Mouse (Mus musculus) myocyte (in vitro differentiated cells): Measurements from ENCODE around the gene Lpo.

Experiments
- CEBPB ChIP-seq: IDR thresholded peaks from 2 replicates; pipeline ENCODE4 v1.6.1; 2011; ENCODE audit warnings: mild to moderate bottlenecking, moderate library complexity; ENCODE audit not compliant: poor library complexity, insufficient read depth, severe bottlenecking
- E2F4 ChIP-seq: IDR thresholded peaks from one replicate; pipeline ENCODE4 v1.6.1; 2011; ENCODE audit warnings: mild to moderate bottlenecking, control low read depth, moderate library complexity; ENCODE audit not compliant: insufficient read depth
- MAX ChIP-seq: IDR thresholded peaks from one replicate; pipeline ENCODE4 v1.6.1; 2011; ENCODE audit warnings: low read depth, mild to moderate bottlenecking, control low read depth
- MYOD1 ChIP-seq, 3 experiments: IDR thresholded peaks; one replicate each; pipeline ENCODE4 v1.6.1; 2011; ENCODE audit warnings: control low read depth in 2 of 3, low read depth in 2 of 3, mild to moderate bottlenecking in 2 of 3, moderate library complexity in 1 of 3; ENCODE audit not compliant: insufficient read length in 2 of 3, control insufficient read depth in 1 of 3
- MYOG ChIP-seq, 3 experiments: IDR thresholded peaks; one replicate each; pipeline ENCODE4 v1.6.1; 2011; ENCODE audit warnings: control low read depth in 2 of 3, low read depth in 2 of 3, mild to moderate bottlenecking in 2 of 3; ENCODE audit not compliant: insufficient read length in 2 of 3, control insufficient read depth in 1 of 3, insufficient read depth in 1 of 3
- POLR2A ChIP-seq: IDR thresholded peaks from one replicate; pipeline ENCODE4 v1.6.1; 2011; ENCODE audit warnings: low read depth, mild to moderate bottlenecking, control low read depth, moderate library complexity; ENCODE audit not compliant: insufficient read length
- POLR2AphosphoS2 ChIP-seq: IDR thresholded peaks from one replicate; pipeline ENCODE4 v1.6.1; 2011; ENCODE audit warnings: low read depth, control low read depth; ENCODE audit not compliant: insufficient read length
- REST ChIP-seq: IDR thresholded peaks from one replicate; pipeline ENCODE4 v1.6.1; 2011; ENCODE audit warnings: mild to moderate bottlenecking, control low read depth, moderate library complexity; ENCODE audit not compliant: insufficient read depth, insufficient read length
- SRF ChIP-seq: IDR thresholded peaks from one replicate; pipeline ENCODE4 v1.6.1; 2011; ENCODE audit warnings: low read depth; ENCODE audit not compliant: control insufficient read depth, insufficient read length
- TCF12 ChIP-seq: IDR thresholded peaks from one replicate; pipeline ENCODE4 v1.6.1; 2011; ENCODE audit warnings: mild to moderate bottlenecking, control low read depth; ENCODE audit not compliant: poor library complexity, insufficient read depth, severe bottlenecking
- TCF3 ChIP-seq: IDR thresholded peaks from one replicate; pipeline ENCODE4 v1.6.1; 2011; ENCODE audit warnings: low read depth, control low read depth; ENCODE audit not compliant: insufficient read length
- USF1 ChIP-seq: IDR thresholded peaks from one replicate; pipeline ENCODE4 v1.6.1; 2011; ENCODE audit warnings: low read depth, mild to moderate bottlenecking, control low read depth, moderate library complexity

GRCm38 (mm10) chr11:87846968-87847600, 19.0 kb upstream of the Lpo start:
- no peak for TF ChIP-seq POLR2A
- no peak for TF ChIP-seq TCF12
- no peak for TF ChIP-seq USF1
- no peak for TF ChIP-seq CEBPB
- TF ChIP-seq MAX: no peak
- TF ChIP-seq E2F4: no peak
- TF ChIP-seq SRF: no peak
- no peak for TF ChIP-seq MYOD1 (IDR thresholded peaks at IDR 0.05; ENCODE audit: control insufficient read depth in 1 of 3, insufficient read length in 2 of 3, low read depth in 2 of 3)
- no peak for TF ChIP-seq POLR2AphosphoS2
- TF ChIP-seq MYOG (IDR thresholded peaks at IDR 0.05; ENCODE audit: control insufficient read depth in 1 of 3, insufficient read depth in 1 of 3, insufficient read length in 2 of 3, low read depth in 2 of 3): no peak
- TF ChIP-seq TCF3: no peak
- no peak for TF ChIP-seq REST
